Mouse (Mus musculus) limb, embryonic 11.5 days (tissue): ENCODE results near the gene 1700019D03Rik. TPM values are rescaled to one million over a fixed set of nuclear protein-coding genes. Genes with fewer than 3 reads are reported as not detected.
"Not testable (repeated sequence)": the region's sequence is repeated elsewhere in the genome, so short reads cannot be mapped to it uniquely, and the experiment has no call there.

ENCODE experiments used
- ATAC-seq: fragments of 200-750 bp; cut with Nextera tagmentation; 2 replicates; pipeline ENCODE4 v1.8.0; 2017; ENCODE audit warnings: low read depth; ENCODE audit not compliant: insufficient number of reproducible peaks, low FRiP score, low TSS enrichment
- DNase-seq: peaks from one replicate; pipeline ENCODE4 v3.0.0-alpha.2; 2015; ENCODE audit warnings: low spot score
- H3K27ac ChIP-seq: fragments of 300-500 bp; sonication (generic); replicated peaks from 2 replicates; pipeline ENCODE4 v1.5.1; 2014; ENCODE audit warnings: low read depth, mild to moderate bottlenecking, low read length
- H3K27me3 ChIP-seq: fragments of 300-500 bp; sonication (generic); 2 replicates; pipeline ENCODE4 v1.6.1; 2014; ENCODE audit warnings: mild to moderate bottlenecking, low read length, mixed read lengths; ENCODE audit not compliant: control insufficient read depth, insufficient read depth
- H3K36me3 ChIP-seq: fragments of 300-500 bp; sonication (generic); 2 replicates; pipeline ENCODE4 v1.6.1; 2014; ENCODE audit warnings: mild to moderate bottlenecking, low read length, moderate library complexity, mixed read lengths; ENCODE audit not compliant: control insufficient read depth, insufficient read depth
- H3K4me1 ChIP-seq: fragments of 300-500 bp; sonication (generic); 2 replicates; pipeline ENCODE4 v1.6.1; 2014; ENCODE audit warnings: low read length, mixed read lengths; ENCODE audit not compliant: control insufficient read depth, insufficient read depth
- H3K4me2 ChIP-seq: fragments of 300-500 bp; sonication (generic); 2 replicates; pipeline ENCODE4 v1.6.1; 2014; ENCODE audit warnings: low read depth, mild to moderate bottlenecking, moderate library complexity; ENCODE audit not compliant: severe bottlenecking
- H3K4me3 ChIP-seq: fragments of 300-500 bp; sonication (generic); 2 replicates; pipeline ENCODE4 v1.5.1; 2014; ENCODE audit warnings: low read depth, low read length
- H3K9ac ChIP-seq: fragments of 300-500 bp; sonication (generic); 2 replicates; pipeline ENCODE4 v1.6.1; 2014; ENCODE audit warnings: mild to moderate bottlenecking, low read length
- H3K9me3 ChIP-seq: fragments of 300-500 bp; sonication (generic); 2 replicates; pipeline ENCODE4 v1.6.1; 2016; ENCODE audit warnings: low read length; ENCODE audit not compliant: control insufficient read depth
- WGBS: fragments of 180-500 bp; shearing (Covaris S2); extraction: QIAGEN DNeasy Blood & Tissue Kit; methylation state at CpG from one replicate; pipeline ENCODE4 v1.1.7; 2014; 5-methylcytosine and 5-hydroxymethylcytosine counted together
- polyA plus RNA-seq: library from polyadenylated mRNA; unstranded; fragments of >200 nt; fragmentation: Nextera tagmentation; extraction: Ambion mirVana; gene quantifications from 2 replicates; pipeline ENCODE4 v1.2.1, GENCODE M21; 2014

Gene 1700019D03Rik
- polyA plus RNA-seq, 1 experiment from 2014 or later, result 1.5 TPM

DNA sequence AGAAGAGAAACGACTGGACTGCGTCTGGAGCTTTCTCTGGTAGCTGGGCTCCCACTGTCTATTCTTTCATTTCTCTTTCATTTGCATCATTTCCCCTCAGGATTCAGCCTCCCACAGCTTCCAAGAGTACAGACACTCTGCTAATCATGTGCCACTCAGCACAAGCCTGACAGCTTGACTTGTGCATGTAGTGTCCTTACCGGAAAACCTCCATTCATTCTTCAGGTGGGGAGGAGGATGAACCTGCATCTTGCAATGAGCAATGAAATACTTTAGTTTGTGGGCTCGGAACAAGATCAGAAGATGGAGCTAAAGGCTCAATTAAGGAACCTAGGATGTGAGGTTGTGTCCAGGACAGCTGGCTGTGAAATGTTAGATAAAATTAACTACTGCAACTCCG, 67.8 kb downstream of the 1700019D03Rik start:
- DNase-seq (no peak), ATAC-seq (no peak)
- Histone ChIP-seq H3K4me1 (no peaks in the 10 kb centered on the region), H3K9me3 (no peaks in the 10 kb centered on the region), H3K27me3 (0 out of 2 replicates have a peak, but pooled peaks cover 3% of the 10 kb centered on the region), H3K36me3 (no peaks in the 10 kb centered on the region), H3K9ac (no peak overlapping the region), H3K4me3 (peak overlapping the region; percentile 54), H3K4me2 (peak overlapping the region; percentile 96), H3K27ac (no peak overlapping the region)
- WGBS, result 3% methylated on average over 5 of the region's 5 CpGs

DNA sequence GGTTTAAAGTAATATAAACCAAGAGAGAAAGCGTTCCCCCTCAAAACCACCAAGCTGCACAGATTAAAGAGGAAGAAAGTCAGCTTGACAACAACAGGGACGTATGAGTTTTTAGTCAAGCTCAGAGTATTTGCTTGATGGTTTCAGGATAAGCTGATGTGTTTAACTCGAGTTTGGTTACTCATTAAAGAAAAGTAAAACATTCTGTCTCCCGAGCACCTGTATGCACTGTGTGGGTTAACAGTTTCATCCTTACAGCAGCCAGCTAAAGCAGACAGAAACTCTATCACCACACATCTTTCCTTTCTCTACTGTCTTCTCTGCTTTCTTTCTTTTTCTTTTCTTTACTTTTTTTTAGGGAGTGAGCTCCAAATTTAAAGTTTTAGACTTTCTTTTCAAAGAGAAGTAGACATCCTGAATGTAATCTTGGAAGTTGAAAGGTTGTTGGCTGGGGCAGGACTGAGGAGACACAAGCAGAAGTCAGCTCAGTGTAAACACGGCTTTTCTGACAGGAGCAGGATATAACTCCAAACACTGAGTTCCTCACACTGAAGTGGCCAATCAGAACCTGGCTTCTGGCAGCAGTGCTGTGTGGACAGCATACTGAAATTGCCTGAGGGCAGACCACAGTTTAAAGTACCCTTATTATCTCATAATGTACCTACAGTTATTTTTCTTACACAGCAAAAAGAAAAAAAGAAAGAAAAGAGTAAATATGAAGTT, 68.7 kb downstream of the 1700019D03Rik start:
- WGBS, result 62% methylated on average over 5 of the region's 5 CpGs
- H3K36me3 ChIP-seq, result no peaks in the 10 kb centered on the region
- no peaks in the 10 kb centered on the region for H3K4me1 ChIP-seq
- 0 out of 2 replicates have a peak, but pooled peaks cover 3% of the 10 kb centered on the region for H3K27me3 ChIP-seq
- no peak overlapping the region for H3K4me3 ChIP-seq
- H3K9ac ChIP-seq, result no peak overlapping the region
- no peak for DNase-seq
- ATAC-seq, result no peak
- H3K4me2 ChIP-seq, result no peak overlapping the region
- H3K9me3 ChIP-seq, result no peaks in the 10 kb centered on the region
- H3K27ac ChIP-seq, result no peak overlapping the region

DNA sequence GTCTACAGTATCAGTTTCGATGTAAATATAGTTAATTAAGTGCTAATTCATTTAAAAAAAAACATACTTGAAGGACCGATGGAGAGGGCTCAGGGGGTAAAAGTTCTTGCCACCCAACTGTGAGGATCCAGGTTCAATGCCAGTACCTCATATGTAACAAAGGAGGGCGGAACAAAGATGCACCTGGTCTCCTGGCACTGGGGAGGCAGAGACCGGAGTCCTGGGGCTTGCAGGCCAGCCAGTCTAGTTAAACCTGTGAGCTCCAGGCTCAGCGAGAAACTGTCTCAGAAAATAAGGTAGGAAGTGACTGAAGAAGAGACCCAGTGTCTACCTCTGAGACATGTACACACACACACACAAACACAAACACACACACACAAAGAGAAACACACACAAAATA, 72.1 kb downstream of the 1700019D03Rik start:
- ATAC-seq, result no peak
- Histone ChIP-seq H3K27ac (no peak overlapping the region), H3K4me3 (no peak overlapping the region), H3K9ac (no peak overlapping the region), H3K36me3 (no peaks in the 10 kb centered on the region), H3K4me2 (no peak overlapping the region), H3K27me3 (no peaks in the 10 kb centered on the region), H3K4me1 (no peaks in the 10 kb centered on the region), H3K9me3 (no peaks in the 10 kb centered on the region)
- DNase-seq, result no peak
- 89% methylated on average over 5 of the region's 5 CpGs for WGBS

DNA sequence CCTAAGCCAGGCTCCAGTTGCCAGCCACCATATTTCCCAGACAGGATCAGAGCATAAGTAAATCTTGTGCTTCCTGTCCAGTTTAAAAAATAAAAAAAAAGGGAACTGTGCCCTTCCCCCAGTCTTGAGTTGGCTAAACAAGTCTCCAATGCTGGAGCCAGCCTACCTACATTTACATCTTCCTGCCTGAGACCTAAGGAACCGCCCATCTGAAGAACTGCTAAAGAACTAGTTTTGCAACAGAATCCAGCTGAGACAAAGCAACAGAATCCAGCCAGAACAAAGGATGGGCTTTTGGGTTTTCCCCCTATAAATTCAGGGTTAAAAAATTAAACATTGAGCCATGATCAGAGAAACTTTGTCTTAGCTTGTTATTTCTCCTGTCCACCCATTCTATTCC, 81.0 kb downstream of the 1700019D03Rik start:
- H3K27me3 ChIP-seq, result no peaks in the 10 kb centered on the region
- no peak overlapping the region for H3K4me2 ChIP-seq
- no peak overlapping the region for H3K4me3 ChIP-seq
- H3K9me3 ChIP-seq, result no peaks in the 10 kb centered on the region
- WGBS, result 90% methylated on average over 1 of the region's 1 CpGs
- H3K27ac ChIP-seq, result no peak overlapping the region
- H3K4me1 ChIP-seq, result no peaks in the 10 kb centered on the region
- H3K9ac ChIP-seq, result no peak overlapping the region
- no peak for ATAC-seq
- no peaks in the 10 kb centered on the region for H3K36me3 ChIP-seq
- no peak for DNase-seq

DNA sequence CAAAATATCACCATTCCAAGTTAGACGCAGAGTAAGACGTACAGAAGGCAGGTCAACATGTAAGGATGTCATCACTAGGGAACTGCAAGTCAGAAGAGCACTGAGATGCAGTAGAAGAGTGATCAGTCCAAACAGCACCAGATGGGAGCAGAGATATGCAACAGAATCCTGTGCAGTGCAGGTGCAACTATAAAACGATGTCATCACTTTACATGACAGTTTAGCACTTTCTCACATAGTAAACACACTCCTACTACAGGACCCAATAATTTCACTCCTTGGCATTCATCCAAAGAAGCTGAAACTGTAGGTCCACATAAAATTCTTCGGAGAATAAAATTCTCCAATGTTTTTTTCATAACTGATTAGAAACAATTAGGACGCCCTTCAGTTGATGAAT, 85.5 kb downstream of the 1700019D03Rik start:
- H3K9me3 ChIP-seq, result no peaks in the 10 kb centered on the region
- 84% methylated on average over 5 of the region's 5 CpGs for WGBS
- DNase-seq (no peak), ATAC-seq (no peak)
- no peak overlapping the region for H3K4me3 ChIP-seq
- H3K9ac ChIP-seq, result no peak overlapping the region
- H3K27ac ChIP-seq, result no peak overlapping the region
- H3K36me3 ChIP-seq, result no peaks in the 10 kb centered on the region
- no peak overlapping the region for H3K4me2 ChIP-seq
- no peaks in the 10 kb centered on the region for H3K4me1 ChIP-seq
- H3K27me3 ChIP-seq, result no peaks in the 10 kb centered on the region

DNA sequence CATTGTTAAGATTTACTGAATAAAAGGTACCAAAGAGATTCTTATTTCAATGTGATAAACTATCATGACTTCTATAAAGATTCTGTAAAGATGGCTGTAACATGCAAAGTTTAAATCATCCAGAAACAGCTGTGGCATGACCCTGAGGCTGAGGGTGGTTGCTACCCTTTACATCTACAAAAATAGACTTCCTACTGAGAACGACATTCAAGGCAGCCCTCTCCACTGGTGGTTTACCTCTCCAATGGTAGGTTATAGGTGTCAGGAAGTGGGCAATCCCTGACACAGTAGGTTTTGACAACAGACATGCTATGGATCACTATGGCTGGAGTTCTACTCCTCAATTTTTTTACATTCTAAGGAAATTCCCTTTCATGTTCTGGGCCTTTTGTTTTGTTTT, 95.5 kb downstream of the 1700019D03Rik start:
- not testable (repeated sequence) for H3K4me2 ChIP-seq

DNA sequence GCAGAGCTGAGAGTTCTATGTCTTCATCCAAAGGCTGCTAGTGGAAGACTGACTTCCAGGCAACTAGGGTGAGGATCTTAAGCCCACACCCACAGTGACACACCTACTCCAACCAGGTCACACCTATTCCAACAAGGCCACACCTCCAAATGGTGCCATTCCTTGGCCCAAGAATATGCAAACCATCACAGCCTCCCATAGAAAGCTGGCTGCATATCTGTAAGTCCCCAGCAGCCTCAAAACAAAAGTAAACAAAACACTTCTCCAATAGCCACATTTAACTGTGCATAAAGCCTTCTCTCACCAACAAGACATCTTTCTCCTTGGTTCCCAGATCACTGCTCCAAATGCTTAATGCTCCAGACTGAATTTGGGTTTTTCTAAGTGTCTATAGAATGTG, 101.1 kb downstream of the 1700019D03Rik start:
- H3K27ac ChIP-seq, H3K9ac ChIP-seq, H3K9me3 ChIP-seq, ATAC-seq, H3K4me1 ChIP-seq, H3K27me3 ChIP-seq, H3K4me2 ChIP-seq, DNase-seq, H3K4me3 ChIP-seq, H3K36me3 ChIP-seq: not testable (repeated sequence)

More for the DNA sequence above, 95.5 kb downstream of the 1700019D03Rik start:
- no CpG with 5 or more reads among the region's 1 CpGs for WGBS
- ATAC-seq, H3K27me3 ChIP-seq, H3K4me1 ChIP-seq, H3K9ac ChIP-seq, H3K27ac ChIP-seq, H3K9me3 ChIP-seq, H3K36me3 ChIP-seq, H3K4me3 ChIP-seq, DNase-seq: not testable (repeated sequence)

DNA sequence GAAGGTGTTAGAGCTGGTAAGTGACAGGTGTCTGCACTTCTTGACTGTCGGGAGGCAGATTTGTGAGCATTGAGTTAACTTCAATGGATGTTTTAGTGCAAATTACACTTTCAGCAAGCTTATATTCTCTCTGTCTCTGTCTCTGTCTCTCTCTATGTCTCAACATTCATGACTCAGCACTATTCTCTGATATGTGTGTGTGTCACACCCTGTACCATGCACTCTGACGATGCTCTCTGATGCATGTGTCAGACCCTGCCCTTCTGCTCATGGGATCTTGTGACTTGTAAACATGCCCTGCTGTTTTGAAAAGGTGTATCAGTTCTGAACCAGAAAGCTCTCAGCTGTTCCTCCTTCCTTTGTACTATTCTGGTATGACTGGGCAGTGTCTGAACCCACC, 103.3 kb downstream of the 1700019D03Rik start:
- ATAC-seq (no peak), DNase-seq (no peak)
- no peak overlapping the region for H3K4me3 ChIP-seq
- H3K9ac ChIP-seq, result no peak overlapping the region
- H3K4me1 ChIP-seq, result no peaks in the 10 kb centered on the region
- 85% methylated on average over 2 of the region's 2 CpGs for WGBS
- no peaks in the 10 kb centered on the region for H3K27me3 ChIP-seq
- H3K36me3 ChIP-seq, result no peaks in the 10 kb centered on the region
- no peak overlapping the region for H3K4me2 ChIP-seq
- H3K9me3 ChIP-seq, result no peaks in the 10 kb centered on the region
- no peak overlapping the region for H3K27ac ChIP-seq

DNA sequence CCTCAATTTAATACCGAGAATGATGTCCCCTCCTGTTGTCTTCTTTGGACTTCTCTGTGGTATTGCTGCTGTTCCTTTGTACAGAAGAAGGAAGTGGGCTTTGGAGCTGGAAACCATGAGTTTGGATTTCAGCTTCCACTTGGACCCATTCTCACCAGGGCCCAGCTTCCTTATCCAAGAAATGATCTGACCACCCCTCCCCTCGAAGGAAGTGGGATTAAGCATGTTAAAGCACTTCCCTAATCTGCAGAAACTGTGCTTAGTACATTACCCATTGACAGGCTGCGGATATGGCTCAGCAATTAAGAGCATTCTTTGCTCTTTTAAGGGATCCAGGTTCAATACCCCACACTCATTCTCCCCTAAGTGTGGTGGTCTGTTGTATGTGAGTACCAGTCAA, 110.2 kb downstream of the 1700019D03Rik start:
- Histone ChIP-seq H3K4me1 (no peaks in the 10 kb centered on the region), H3K27me3 (no peaks in the 10 kb centered on the region), H3K4me3 (no peak overlapping the region), H3K36me3 (no peaks in the 10 kb centered on the region), H3K27ac (no peak overlapping the region), H3K9me3 (no peaks in the 10 kb centered on the region), H3K9ac (no peak overlapping the region), H3K4me2 (no peak overlapping the region)
- ATAC-seq, result no peak
- WGBS, result 83% methylated on average over 3 of the region's 3 CpGs
- no peak for DNase-seq
